Mouse (Mus musculus) gastrocnemius, adult 8-10 months (tissue): ENCODE data around the gene Ssbp2. TPM values are rescaled to one million over a fixed set of nuclear protein-coding genes. Genes with fewer than 3 reads are reported as not detected.
A peak's percentile ranks its signal among the peaks of the same experiment; 100 is the strongest.

Experiments used
- DNase-seq, 2 experiments: peaks; one replicate each; pipeline ENCODE4 v3.0.0; 2022; ENCODE audit warnings: low spot score in 2 of 2
- total RNA-seq, 4 experiments: library from RNA; stranded (reverse); gene quantifications; 2 replicates each; pipeline ENCODE4 v1.2.4; 2022

The Ssbp2 gene
- total RNA-seq: 10 to 100 TPM; 15.5 to 21.7 (median 17.8) TPM

GRCm38 (mm10) chr13:91459896-91460620 is at the start of gene Ssbp2:
Gene Ssbp2 (plus strand): TSS chr13:91460283.
- DNase-seq: no peak

GRCm38 (mm10) chr13:91413752-91414503 is 46.2 kb upstream of the Ssbp2 start:
- DNase-seq: no peak

GRCm38 (mm10) chr13:91415896-91416295 is 44.2 kb upstream of the Ssbp2 start:
- DNase-seq: no peak

GRCm38 (mm10) chr13:91416698-91417097 is 43.4 kb upstream of the Ssbp2 start:
- no peak for DNase-seq

- DNase-seq: peak; percentile 46 to 50
Measured at GRCm38 (mm10) chr13:91421387-91421949, 38.6 kb upstream of the Ssbp2 start.

GRCm38 (mm10) chr13:91430867-91431266 is 29.2 kb upstream of the Ssbp2 start:
- DNase-seq: no peak

GRCm38 (mm10) chr13:91431392-91432355 is 28.4 kb upstream of the Ssbp2 start:
- no peak for DNase-seq

GRCm38 (mm10) chr13:91433021-91433420 is 27.1 kb upstream of the Ssbp2 start:
- DNase-seq: no peak

GRCm38 (mm10) chr13:91437931-91438330 is 22.2 kb upstream of the Ssbp2 start:
- DNase-seq: no peak

GRCm38 (mm10) chr13:91441476-91441875 is 18.6 kb upstream of the Ssbp2 start:
- DNase-seq: no peak

GRCm38 (mm10) chr13:91446728-91447127 is 13.4 kb upstream of the Ssbp2 start:
- DNase-seq: no peak

- DNase-seq: no peak
Measured at GRCm38 (mm10) chr13:91448936-91449335, 11.1 kb upstream of the Ssbp2 start.

GRCm38 (mm10) chr13:91451405-91452166 is 8.5 kb upstream of the Ssbp2 start:
- no peak for DNase-seq

- DNase-seq: no peak
Measured at GRCm38 (mm10) chr13:91452269-91452668, 7.8 kb upstream of the Ssbp2 start.

GRCm38 (mm10) chr13:91453236-91453635 is 6.8 kb upstream of the Ssbp2 start:
- no peak for DNase-seq

- DNase-seq: no peak
Measured at GRCm38 (mm10) chr13:91456041-91456440, 4.0 kb upstream of the Ssbp2 start.

- no peak for DNase-seq
Measured at GRCm38 (mm10) chr13:91456735-91457134, 3.3 kb upstream of the Ssbp2 start.

GRCm38 (mm10) chr13:91457974-91458373 is 2.1 kb upstream of the Ssbp2 start:
- no peak for DNase-seq

GRCm38 (mm10) chr13:91459489-91459888 is 594 bp upstream of the Ssbp2 start:
- DNase-seq: no peak

- peak; percentile 99 to 100 for DNase-seq
Measured at GRCm38 (mm10) chr13:91460621-91461284, 670 bp downstream of the Ssbp2 start.
